Mouse (Mus musculus): ENCODE measurements around the gene Wbp11.
A peak's percentile ranks its signal among the peaks of the same experiment; 100 is the strongest.

Gene Wbp11

DNA sequence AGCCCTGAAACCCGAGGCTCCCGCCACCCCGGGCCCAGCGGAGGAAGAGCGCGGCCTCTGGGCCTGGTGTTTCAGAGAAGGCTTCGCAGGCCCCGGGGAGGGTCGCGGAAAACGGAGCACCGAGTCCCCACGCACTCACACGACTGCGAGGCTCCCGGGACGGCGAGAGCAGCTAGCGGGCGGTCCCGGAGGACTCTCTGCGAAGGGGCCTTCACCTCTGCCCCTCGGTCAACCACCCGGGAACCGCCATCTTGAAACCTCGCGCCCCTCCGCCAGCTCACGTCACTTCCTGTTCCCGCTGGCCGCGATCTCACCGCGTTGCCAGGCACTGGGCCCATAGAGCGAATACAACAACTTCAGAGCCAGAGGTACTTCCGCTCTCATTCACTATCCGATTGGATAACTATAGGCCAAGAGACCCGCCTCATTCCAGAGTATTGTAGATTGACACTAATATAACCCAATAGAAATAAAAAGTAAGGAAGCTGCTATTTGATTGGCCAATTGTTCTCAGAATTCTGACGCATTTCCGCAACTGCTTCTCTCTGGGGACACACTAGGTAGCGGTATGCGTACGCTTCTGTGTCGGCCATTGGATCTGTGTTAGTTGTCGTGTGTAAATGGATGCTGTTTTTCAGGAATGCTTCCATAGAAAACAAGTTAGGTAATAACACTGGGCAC lies at the start of gene Wbp11:
Gene Wbp11, minus strand, starts transcription at position 353 of the 681 bp plus-strand sequence.
- DNase-seq (ENCODE audit: low spot score in 2 of 2) = peak; percentile 95 to 98

DNA sequence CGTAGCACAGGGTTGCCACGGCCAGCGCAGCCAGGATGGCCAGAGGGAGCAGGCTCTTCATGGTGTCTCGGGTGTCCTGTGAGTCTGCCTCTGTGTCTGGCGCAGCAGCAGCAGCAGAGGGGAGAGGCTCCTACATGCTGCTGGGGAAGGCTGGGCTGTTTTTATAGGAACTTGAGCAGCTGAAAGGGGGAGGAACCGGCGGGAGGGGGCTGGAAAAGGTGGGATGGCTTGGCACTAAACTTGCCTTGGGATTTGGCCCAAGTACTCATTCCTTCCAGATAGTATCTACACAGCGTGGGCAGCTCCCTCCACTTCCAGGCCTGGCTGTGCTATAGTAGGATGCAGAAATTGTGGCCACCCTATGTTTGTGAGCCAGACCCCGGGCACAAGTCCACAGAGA lies 47.6 kb upstream of the Wbp11 start, which contains the start of gene Mgp:
Gene Mgp, minus strand, starts transcription at position 154 of the 400 bp plus-strand sequence.
- peak; percentile 61 to 69 for DNase-seq (ENCODE audit: low spot score in 2 of 2)

DNA sequence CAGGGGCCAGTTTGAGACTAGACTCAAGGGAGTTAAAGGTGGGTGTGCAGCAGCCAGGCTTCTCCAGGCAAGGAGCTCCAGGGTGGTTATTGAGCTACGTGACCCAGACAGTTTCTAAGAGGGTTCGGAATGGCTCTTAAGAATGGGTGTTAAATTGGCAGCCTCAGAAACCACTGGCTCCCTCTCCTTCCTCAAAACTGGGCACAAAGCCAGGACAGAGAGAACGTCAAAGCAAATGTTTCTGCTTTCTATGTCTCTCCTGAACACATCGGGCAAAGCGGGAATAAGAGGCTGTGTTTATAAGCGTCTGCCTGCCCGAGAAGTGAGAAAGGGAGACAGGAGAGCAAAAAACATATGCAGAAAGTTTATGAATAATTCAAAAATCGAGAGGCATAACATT lies 46.6 kb upstream of the Wbp11 start:
- DNase-seq (ENCODE audit: low spot score in 2 of 2) = peak; percentile 24 to 33

DNA sequence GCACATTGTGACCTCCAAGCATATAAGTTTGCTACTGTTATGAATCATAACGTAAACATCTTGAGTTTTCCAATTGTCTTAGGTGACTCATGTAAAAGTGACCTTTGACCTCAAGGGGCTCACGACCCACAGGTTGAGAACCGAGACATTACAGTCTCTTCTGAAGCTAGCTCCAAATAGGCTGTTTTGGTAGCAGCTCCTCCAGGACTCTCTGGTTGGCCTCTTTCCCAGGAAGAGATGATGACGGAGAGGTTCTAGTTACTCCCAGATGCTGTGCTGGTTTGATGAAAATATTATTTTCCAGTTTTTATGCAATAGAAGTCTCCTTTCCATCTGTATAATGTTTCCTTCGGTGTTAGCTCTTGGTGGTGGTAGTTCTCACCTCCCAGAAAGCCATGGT lies 40.9 kb upstream of the Wbp11 start:
- no peak for DNase-seq (ENCODE audit: low spot score in 2 of 2)

DNA sequence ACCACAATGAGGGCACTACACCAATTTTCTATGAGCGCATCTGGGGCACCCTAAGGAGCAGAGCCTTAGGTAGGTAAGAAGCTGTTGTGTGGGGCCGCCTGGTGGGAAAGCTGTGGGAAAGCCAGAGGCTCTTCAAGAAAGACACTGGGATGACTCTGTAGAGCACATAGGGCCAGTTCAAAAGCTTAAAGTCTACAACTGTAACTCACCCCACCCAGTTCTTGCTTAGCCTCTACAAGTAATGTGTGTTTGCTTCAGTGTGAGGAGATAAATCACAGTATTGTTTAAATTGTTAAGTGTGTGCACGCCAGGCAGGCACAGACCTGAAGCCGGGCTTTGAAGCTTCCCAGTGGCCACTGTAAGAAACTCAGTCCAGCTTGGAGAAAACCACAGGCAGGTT lies 38.1 kb upstream of the Wbp11 start:
- DNase-seq (ENCODE audit: low spot score in 2 of 2) = no peak

DNA sequence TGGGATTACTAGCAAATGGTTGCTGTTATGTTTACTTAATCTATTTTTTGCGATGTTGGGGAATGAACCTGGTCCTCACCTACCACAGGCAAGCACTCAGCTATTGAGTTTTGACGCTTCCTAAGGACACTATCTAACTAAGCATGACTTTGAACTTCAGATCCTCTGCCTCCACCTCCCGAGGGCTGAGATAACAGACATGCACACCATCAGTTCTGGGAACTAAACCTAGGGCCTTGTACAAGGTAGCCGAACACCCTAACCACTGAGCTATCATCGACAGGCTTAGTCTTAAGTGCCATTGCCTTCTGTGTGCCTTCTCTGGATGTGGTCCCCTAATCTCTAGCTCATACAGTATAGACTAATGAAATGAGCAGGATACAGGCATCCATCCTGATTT lies 37.3 kb upstream of the Wbp11 start:
- no peak for DNase-seq (ENCODE audit: low spot score in 2 of 2)

DNA sequence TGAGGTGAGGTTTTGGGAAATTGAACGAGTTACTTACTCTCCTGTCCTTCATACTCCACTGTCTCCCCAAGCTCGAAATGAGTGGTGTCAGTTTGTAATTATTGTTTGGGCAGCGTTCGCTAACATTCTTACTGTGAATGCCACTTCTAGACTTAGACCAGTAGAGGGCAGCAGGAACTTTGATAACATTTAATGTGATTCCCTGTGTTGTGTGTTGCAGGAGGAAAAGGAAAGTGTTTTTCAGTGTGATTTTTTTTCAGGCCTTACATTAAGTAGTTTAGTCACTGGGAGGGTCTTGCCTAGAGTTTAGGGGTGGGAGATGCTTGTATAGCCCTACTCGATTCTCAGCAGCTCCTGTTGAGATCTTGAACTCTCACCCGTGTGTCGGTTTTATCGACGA lies 33.0 kb upstream of the Wbp11 start:
- DNase-seq (ENCODE audit: low spot score in 2 of 2) = peak in 1 of 2 experiments; percentile 41

DNA sequence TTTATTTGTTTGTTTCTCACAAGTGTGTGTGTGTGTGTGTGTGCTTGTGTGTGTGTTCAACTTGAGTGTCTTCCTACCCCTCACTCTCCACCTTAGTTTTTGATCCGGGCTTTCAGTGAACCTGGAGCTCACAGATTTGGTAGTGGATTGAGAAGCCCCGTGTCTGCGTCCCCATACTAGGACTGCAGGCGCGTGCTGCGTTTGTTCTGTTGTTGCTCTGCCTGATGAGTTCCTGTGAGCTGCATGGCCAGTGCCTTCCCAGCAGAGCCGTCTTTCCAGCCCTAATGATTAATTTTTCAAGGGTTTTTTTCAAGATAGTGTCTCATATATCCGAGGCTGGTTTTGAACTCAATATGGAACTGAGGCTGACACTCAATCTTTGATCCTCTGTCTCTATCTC lies 30.4 kb upstream of the Wbp11 start:
- DNase-seq (ENCODE audit: low spot score in 2 of 2) = no peak

DNA sequence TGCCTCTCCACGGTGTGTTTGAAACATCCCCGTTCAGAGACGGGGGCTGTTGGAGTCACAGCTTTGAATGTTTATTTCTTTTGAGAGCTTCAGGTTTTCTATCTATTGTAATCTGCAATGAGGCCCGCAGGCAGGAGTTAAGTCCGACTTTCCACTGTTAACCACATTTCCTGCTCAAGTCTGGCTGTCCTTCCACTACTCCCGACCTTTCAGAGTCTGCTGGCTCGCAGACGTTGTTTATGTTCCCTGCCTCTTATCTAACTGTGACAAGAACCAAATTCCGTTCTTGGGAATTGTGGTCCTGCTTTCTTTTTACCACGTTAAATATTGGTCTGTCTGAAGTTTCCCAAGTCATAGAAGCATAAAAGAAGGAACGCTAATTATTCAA lies 29.8 kb upstream of the Wbp11 start:
- no peak for DNase-seq (ENCODE audit: low spot score in 2 of 2)

DNA sequence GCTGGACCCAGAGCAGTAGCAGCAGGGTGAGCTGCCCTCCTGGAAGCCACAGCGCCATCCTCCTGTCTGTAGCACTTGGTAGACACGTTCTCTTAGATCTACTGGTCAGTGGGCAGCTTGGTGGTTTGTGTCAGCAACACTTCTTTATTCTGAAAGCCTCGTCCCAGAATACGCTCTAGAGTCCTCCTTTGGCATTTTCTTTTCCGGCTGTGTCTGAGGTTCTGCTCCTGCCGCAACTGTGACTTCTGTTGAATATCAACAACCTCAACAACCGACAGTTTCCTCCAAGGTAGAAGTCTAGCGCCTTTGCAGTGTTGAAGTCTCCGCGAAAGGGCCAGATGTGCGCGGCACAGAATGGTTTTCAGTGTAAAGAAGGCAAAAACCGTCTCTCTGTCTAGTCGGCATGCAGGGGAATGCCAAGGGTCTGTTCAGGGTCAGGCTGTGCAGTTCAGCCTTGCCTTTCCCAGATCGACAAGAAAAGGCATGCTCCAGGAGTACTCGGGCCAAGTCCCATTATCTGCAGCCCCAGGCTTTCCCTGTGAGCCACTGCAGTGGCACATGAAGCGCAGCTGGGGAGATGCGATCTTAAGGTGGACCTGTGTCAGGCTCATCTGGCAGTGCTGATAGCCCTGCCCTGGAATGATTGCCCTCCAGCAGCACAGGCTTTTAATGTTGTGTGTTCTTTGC lies 29.3 kb upstream of the Wbp11 start, which contains the start of gene Art4:
Gene Art4, minus strand, starts transcription at position 548 of the 687 bp plus-strand sequence.
- DNase-seq (ENCODE audit: low spot score in 2 of 2) = no peak

DNA sequence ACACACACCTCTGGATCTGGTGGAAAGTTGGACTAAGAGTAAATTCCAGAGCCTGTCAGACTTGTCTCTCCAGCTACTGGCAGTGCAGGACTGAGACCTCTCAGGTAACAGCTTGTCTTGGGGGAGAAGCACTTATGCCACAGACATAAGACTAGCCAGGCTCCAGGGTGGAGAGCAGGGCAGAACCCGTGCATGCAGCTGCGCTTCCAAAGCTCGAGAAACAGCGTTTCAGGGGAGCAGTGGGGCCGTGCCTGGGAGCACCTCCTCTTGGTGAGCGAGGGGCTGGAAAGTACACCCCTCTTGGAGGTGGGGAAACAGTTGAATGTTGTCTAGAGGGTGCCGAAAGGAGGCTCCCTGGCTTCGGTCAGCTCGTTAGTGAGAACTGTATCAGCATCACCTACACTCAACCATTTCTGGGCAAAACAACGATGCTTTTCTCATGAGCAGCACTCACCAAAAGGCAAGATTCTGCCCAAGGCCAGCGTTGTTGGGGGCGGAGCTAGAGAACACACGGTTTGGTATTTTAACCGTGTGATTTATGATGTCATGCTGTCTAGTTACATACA lies 28.1 kb upstream of the Wbp11 start:
- no peak for DNase-seq (ENCODE audit: low spot score in 2 of 2)

DNA sequence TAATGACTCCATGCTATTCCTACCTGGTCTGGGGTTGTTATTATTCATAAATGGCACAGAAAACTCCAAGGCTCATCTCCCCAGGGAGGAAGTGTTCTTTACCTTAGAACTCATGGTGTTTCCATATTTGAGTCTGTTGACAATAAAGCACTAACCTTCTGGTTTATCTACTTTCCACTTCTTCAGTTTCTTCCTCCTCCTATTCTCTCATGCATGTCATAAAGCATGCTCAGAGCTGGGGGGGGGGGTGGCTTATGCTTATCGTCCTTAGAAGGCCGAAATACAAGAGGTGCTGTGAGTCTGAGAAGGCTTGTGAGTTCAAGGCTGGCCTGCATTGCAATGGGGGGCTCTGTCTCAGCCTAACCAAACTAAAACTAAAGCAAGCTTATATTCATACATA lies 27.1 kb upstream of the Wbp11 start:
- DNase-seq (ENCODE audit: low spot score in 2 of 2) = no peak

DNA sequence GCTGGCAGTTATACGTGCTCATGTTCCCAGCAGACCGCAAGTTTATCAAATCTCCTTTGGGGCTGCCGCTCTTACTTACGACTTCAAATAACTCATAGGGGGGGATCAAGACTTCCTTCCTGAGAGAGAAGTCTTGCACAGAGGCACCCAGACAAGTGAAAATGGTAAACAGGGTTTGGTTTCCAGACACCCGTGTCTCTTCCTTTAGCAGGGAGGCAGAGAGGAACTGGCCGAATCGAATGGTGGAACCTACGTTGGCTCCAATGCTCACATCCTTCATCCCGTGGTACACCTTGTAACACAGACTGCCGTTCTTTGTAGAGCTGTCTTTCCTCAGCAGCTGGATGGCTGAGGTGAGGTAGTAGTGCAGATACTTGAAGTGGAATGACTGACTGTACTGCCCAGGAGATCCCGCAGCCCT lies 26.3 kb upstream of the Wbp11 start:
- no peak for DNase-seq (ENCODE audit: low spot score in 2 of 2)

DNA sequence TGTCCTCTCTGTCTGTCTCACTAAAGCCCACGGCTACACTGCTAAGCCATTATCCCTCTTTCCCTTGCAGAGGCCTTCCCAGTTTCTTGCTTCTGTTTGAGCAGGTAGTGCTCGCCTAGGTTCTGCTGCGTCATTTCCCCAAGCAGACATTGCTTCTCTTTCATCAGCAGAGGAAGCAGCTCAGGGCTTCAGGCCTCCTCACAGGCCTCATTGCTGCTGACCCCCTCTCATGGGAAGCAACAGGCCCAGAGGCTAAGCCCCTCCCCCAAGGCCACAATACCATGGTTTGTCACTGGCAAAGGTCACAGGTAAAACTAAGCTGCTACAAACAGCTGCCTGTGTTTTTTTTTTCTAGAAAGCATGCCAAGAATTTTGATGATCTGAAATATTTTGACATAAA lies 24.7 kb upstream of the Wbp11 start:
- DNase-seq (ENCODE audit: low spot score in 2 of 2) = no peak

DNA sequence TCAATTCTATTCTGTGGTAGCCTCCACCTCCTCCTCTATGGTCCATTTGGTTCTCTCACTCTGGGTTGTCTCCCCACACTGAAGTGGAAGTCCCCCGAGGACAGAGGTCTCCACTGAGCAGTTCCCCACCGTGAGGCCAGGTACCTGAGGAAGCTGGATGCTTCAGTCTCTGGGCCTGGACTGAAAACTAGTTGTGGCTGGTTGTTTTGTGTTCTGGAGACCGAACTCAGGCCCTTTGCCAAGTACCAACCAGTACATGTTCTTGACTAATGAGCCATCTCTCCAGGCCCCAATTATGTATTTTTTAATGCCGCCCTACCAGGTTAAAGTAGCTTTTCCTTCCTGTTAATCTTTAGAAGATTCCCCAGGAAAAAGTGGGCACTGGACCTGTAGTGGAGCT lies 24.3 kb upstream of the Wbp11 start:
- DNase-seq (ENCODE audit: low spot score in 2 of 2) = no peak

DNA sequence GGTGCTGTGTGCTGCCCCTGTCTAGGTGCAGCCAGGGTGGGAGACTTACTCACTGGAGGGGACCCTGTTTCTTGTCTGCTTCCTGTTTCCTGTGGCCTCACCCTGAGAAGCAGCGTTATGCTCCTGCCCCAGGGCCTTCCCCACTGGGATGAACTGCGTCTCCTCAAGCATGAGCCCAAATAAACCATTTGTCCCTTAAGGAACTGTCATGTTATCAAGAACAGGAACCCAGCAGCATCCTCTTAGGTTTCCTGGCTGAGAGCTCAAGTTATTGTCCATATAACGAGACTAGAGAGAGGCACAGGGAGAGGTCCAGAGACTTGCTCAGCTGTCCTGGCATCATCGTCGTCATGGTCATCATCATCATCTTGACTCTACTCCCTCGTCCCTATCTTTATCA lies 22.2 kb upstream of the Wbp11 start:
- no peak for DNase-seq (ENCODE audit: low spot score in 2 of 2)

DNA sequence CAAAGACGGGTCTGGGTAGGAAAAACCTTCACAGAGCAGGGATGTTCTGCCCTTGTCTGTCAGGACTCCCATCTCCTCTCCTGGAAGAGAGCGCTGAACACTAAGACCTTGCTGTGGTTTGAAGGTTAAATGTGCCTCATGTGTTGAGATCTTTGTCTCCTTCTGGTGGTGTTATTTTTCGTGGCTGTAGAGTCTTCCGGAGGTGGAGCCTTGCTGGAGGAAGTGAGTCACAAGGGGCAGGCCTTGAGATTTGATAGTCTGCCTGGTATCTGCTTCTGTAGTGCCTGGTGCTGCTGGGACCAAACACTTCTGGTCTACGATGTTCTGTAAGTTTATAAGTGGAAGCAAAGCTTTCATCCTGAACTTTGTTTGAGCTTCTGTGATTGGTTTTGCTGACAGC lies 20.9 kb upstream of the Wbp11 start:
- DNase-seq (ENCODE audit: low spot score in 2 of 2) = no peak

DNA sequence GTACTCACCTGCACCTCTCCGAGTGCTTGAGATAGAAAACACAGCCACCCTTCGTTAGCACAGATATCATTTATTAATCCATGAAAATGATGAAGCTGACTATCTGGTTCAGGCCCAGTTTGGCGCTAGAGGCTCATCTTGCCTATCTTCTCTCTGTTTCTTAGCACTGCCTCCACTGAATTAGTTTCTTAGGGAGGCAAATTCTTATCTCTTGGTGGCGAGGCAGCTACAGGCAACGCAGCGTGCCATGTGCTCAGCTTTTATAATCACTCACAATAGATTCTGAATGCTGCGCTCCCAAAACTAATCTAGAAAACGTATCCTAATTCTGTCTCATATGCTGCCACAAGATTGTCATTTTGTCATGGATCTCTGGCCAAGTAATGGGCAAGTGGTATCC lies 20.4 kb upstream of the Wbp11 start:
- no peak for DNase-seq (ENCODE audit: low spot score in 2 of 2)

DNA sequence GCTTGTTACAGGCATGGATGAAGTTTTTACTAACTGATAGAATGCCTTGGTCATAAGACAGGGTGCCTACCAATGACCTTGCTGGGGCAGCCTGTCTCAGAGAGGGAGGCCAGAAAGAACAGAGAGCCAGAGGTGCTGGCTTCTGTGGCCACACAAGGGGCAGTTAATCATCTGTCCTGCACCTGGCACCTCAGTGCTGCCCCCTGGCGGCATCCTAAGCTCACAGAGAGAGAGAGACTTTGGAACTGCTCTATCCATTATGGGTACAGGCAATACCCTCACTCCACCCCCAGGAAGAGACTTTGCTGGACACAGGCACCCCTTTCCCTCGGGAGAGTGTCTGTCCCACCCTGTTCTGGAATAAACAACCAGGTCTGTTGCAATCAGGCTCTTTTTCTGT lies 19.8 kb upstream of the Wbp11 start:
- DNase-seq (ENCODE audit: low spot score in 2 of 2) = peak; percentile 26 to 36

DNA sequence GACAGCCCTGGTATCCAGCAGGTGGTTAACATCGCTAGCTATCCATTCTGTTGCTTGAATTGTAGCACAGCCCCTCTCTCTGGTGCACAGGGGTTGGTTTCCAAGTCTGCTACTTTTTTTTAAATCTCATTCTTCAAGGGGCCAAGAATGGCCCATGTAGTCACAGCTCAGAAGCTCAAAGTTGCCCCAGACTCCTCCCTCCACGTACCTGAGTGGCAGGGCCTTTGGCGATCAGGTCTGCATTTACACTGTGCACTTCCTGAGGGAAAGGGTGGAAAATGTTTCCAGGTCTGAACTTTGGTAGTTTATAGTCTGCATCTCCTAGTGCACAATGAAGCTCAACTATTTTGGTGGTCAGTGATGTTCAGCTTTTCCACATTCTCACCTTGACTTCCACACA lies 19.2 kb upstream of the Wbp11 start:
- DNase-seq (ENCODE audit: low spot score in 2 of 2) = no peak

DNA sequence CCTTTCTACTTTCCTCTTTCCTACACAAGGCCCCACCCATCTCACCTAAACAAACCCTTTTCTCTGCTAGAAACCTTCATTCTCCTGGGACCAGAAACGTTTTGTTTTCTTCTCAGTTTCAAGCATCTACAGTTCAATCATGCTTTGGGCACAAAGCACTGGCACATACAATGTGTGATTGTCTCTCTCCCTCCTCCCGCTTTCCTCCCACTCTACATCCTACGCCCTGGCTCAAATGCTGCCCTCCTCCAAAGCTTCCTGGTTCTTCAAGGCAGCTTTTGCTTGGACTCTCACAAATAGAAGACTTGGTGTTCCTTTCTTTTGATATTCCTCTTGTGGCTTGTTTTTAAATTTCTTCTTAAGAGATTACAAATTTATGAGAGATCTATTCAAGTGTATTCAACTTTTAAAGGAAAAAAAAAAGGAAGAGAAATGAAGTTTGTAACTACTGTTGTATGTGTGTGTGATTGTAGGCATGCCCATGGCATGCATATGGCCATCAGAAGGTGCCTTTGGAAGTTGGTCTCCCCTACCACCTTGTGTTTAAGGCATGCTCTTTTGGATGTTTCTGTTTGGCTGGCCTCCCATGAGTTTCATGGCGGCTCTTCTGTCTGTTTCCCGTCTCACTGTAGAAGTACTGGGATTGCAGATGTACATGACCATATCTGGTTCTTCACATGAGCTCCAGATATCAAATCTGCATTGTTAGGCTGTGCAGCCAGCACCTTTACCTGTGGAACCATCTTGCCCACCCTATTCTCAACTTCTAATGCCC lies 17.9 kb upstream of the Wbp11 start:
- DNase-seq (ENCODE audit: low spot score in 2 of 2) = no peak

DNA sequence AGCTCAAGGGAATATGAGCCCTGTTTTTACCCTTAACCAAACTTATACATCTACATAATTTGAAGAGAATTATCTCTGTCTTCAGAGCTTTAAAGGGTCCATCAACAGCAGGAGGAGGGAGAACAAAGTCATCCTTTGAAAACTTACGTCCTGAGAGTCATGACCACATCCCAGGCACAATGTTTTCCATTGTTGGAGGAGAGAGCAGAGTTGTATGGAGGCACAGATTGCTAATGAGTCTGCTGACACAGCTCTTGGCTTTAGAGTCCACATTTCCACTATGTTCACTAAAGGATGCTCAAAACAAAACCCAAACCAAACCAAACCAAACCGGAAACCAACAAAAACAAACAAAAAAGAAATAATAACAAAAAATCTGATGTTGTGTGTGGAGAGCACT lies 16.9 kb upstream of the Wbp11 start:
- DNase-seq (ENCODE audit: low spot score in 2 of 2) = no peak
